In the genomic region with DNA sequence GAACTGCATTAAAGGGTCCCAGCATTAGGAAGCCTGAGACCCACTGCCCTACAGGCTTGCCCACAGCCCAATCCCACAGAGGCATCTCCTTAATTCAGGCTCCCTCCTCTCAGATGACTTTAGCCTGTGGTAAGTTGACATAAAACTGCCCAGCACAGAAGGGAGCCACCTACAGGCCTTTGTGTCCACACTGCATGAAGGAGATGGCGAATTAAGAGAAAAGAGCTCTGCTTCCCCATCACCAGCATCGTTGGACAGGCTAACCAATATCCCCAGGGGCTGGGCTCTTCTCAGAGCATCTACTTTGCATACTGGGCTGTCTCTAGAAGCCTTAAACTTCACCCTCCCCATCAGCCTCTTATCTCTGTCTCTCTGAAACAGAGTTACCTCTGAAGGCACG, we compare ENCODE assay signal across 28 mouse cellular contexts. TPM values are rescaled to one million over a fixed set of nuclear protein-coding genes. Genes with fewer than 3 reads are reported as not detected.
DNase-seq lines count a peak whose midpoint lies in the region; ATAC-seq and TF ChIP-seq lines count a peak whose summit lies in the region.
"Had no signal": no experiment of that assay in that cellular context is flagged by ENCODE, and none has a peak within 500 bp of the region (broad histone marks: within the 10 kb centered on the region; RNA-seq: fewer than 3 reads in every experiment).

No protein-coding gene starts in this region.

- no peak for DNase-seq in gastrocnemius, adult 2 months
- DNase-seq in gastrocnemius, postnatal 36 days = no peak
- DNase-seq in midbrain, postnatal 0 days (ENCODE audit: low spot score) = no peak
- no peak for DNase-seq in midbrain, embryonic 10.5 days (ENCODE audit: low spot score)
- DNase-seq in adrenal gland, postnatal 14 days = no peak
- DNase-seq in frontal cortex, adult 2 months (ENCODE audit: extremely low spot score in 1 of 2, low spot score in 1 of 2) = no peak
- DNase-seq: adrenal gland, adult 2 months; cerebellum, adult 2 months; cerebellum, postnatal 14 days; gastrocnemius, postnatal 25 days; heart, postnatal 4 days; kidney, adult 2 months; kidney, postnatal 4 days; layer of hippocampus, adult 9-11 months; lung, postnatal 10 days; right cerebral cortex, adult 18-20 months had no signal

- H3K27me3 ChIP-seq in intestine, postnatal 0 days (replicated peaks; ENCODE audit: control insufficient read depth, insufficient read depth, low read length) = no peaks in the 10 kb centered on the region
- H3K27me3 ChIP-seq in intestine, embryonic 16.5 days (replicated peaks; ENCODE audit: control insufficient read depth, insufficient read depth, low read length) = no peaks in the 10 kb centered on the region
- no peaks in the 10 kb centered on the region for H3K27me3 ChIP-seq in midbrain, postnatal 0 days (ENCODE audit: insufficient read depth, low read length)
- no peaks in the 10 kb centered on the region for H3K27me3 ChIP-seq in midbrain, embryonic 10.5 days (ENCODE audit: low read depth, poor library complexity, severe bottlenecking)
- H3K27me3 ChIP-seq: forebrain, embryonic 12.5 days; heart, embryonic 15.5 days; limb, embryonic 12.5 days; midbrain, embryonic 15.5 days had no signal

- WGBS in intestine, postnatal 0 days = 52% methylated on average over 3 of the region's 3 CpGs
- 58% methylated on average over 3 of the region's 3 CpGs for WGBS in intestine, embryonic 16.5 days
- WGBS in midbrain, postnatal 0 days = 65% methylated on average over 3 of the region's 3 CpGs
- WGBS in midbrain, embryonic 10.5 days = 54% methylated on average over 3 of the region's 3 CpGs

- peaks cover 11% of the 10 kb centered on the region; the same call in 1 of the 2 replicates for H3K4me1 ChIP-seq in intestine, postnatal 0 days (replicated peaks; ENCODE audit: control insufficient read depth, insufficient read depth, low read length)
- 0 out of 2 replicates have a peak, but pooled peaks cover 4% of the 10 kb centered on the region for H3K4me1 ChIP-seq in intestine, embryonic 16.5 days (ENCODE audit: control insufficient read depth, insufficient read depth, low read length)
- H3K4me1 ChIP-seq in midbrain, postnatal 0 days (ENCODE audit: insufficient read depth, low read length) = no peaks in the 10 kb centered on the region
- H3K4me1 ChIP-seq in midbrain, embryonic 10.5 days = no peaks in the 10 kb centered on the region
- H3K4me1 ChIP-seq: forebrain, embryonic 12.5 days; midbrain, embryonic 15.5 days had no signal

- ATAC-seq in intestine, postnatal 0 days = no peak
- ATAC-seq in intestine, embryonic 16.5 days = no peak
- no peak for ATAC-seq in midbrain, postnatal 0 days (ENCODE audit: low FRiP score)
- ATAC-seq: activated CD4-positive, CD25-positive, alpha-beta regulatory T cell, adult 4 months; inflammation-experienced regulatory T-cells, adult 6 months; midbrain, embryonic 15.5 days had no signal

- no peaks in the 10 kb centered on the region for H3K9me3 ChIP-seq in intestine, postnatal 0 days (ENCODE audit: control insufficient read depth)
- H3K9me3 ChIP-seq in intestine, embryonic 16.5 days (ENCODE audit: control insufficient read depth, low read length) = no peaks in the 10 kb centered on the region
- H3K9me3 ChIP-seq in midbrain, postnatal 0 days (ENCODE audit: low read length) = no peaks in the 10 kb centered on the region
- H3K9me3 ChIP-seq in midbrain, embryonic 10.5 days (replicated peaks) = 0 out of 2 replicates have a peak, but pooled peaks cover 3% of the 10 kb centered on the region
- H3K9me3 ChIP-seq: forebrain, embryonic 12.5 days; heart, embryonic 15.5 days; limb, embryonic 12.5 days; midbrain, embryonic 15.5 days had no signal

- H3K4me3 ChIP-seq in gastrocnemius, adult 2 months = no peak overlapping the region
- H3K4me3 ChIP-seq in intestine, postnatal 0 days (ENCODE audit: low read depth, low read length) = no peak overlapping the region
- H3K4me3 ChIP-seq in intestine, embryonic 16.5 days (ENCODE audit: low read length) = no peak overlapping the region
- H3K4me3 ChIP-seq in midbrain, postnatal 0 days (ENCODE audit: low read depth, low read length) = no peak overlapping the region
- H3K4me3 ChIP-seq in midbrain, embryonic 10.5 days = no peak overlapping the region
- H3K4me3 ChIP-seq: erythroblast, embryonic 14.5 days; forebrain, embryonic 12.5 days; heart, embryonic 15.5 days; limb, embryonic 12.5 days; midbrain, embryonic 15.5 days had no signal

- H3K4me2 ChIP-seq in intestine, postnatal 0 days (replicated peaks; ENCODE audit: low read depth) = no peak overlapping the region; the same call in 1 of the 2 replicates
- H3K4me2 ChIP-seq in intestine, embryonic 16.5 days (ENCODE audit: low read depth, low read length) = no peak overlapping the region
- no peak overlapping the region for H3K4me2 ChIP-seq in midbrain, postnatal 0 days (ENCODE audit: low read depth, low read length, poor library complexity, severe bottlenecking)
- H3K4me2 ChIP-seq: forebrain, embryonic 12.5 days; heart, embryonic 15.5 days; hindbrain, embryonic 14.5 days; limb, embryonic 12.5 days; midbrain, embryonic 15.5 days had no signal

- no peak overlapping the region for H3K9ac ChIP-seq in intestine, postnatal 0 days (ENCODE audit: low read depth, low read length)
- H3K9ac ChIP-seq in intestine, embryonic 16.5 days (ENCODE audit: low read depth, low read length) = no peak overlapping the region
- no peak overlapping the region for H3K9ac ChIP-seq in midbrain, postnatal 0 days (replicated peaks; ENCODE audit: low read length, poor library complexity, severe bottlenecking)
- H3K9ac ChIP-seq: forebrain, embryonic 12.5 days; heart, embryonic 15.5 days; hindbrain, embryonic 14.5 days; limb, embryonic 12.5 days; midbrain, embryonic 15.5 days had no signal

- H3K36me3 ChIP-seq in intestine, postnatal 0 days (ENCODE audit: control insufficient read depth, insufficient read depth) = peaks cover 18% of the 10 kb centered on the region
- no peaks in the 10 kb centered on the region for H3K36me3 ChIP-seq in intestine, embryonic 16.5 days (ENCODE audit: control insufficient read depth, insufficient read depth, low read length)
- peaks cover 25% of the 10 kb centered on the region for H3K36me3 ChIP-seq in midbrain, postnatal 0 days (ENCODE audit: insufficient read depth, low read length)
- H3K36me3 ChIP-seq in midbrain, embryonic 10.5 days = no peaks in the 10 kb centered on the region
- H3K36me3 ChIP-seq: forebrain, embryonic 12.5 days; heart, embryonic 15.5 days; limb, embryonic 12.5 days; midbrain, embryonic 15.5 days had no signal

- no peak overlapping the region for H3K27ac ChIP-seq in gastrocnemius, adult 2 months
- peak overlapping the region; percentile 2; the same call in 1 of the 2 replicates for H3K27ac ChIP-seq in intestine, postnatal 0 days (ENCODE audit: low read depth, low read length)
- H3K27ac ChIP-seq in intestine, embryonic 16.5 days (ENCODE audit: low read length) = no peak overlapping the region
- no peak overlapping the region for H3K27ac ChIP-seq in midbrain, postnatal 0 days (ENCODE audit: low read depth, low read length)
- no peak overlapping the region for H3K27ac ChIP-seq in midbrain, embryonic 10.5 days (replicated peaks)
- H3K27ac ChIP-seq: forebrain, embryonic 12.5 days; heart, embryonic 15.5 days; hindbrain, embryonic 14.5 days; limb, embryonic 12.5 days; macrophage; midbrain, embryonic 15.5 days had no signal

- intact Hi-C loops in gastrocnemius, adult 2 months (cut with DNase I) = no loop called here
- intact Hi-C loops in gastrocnemius, postnatal 36 days (cut with DNase I) = no loop called here

- peak; percentile 16; the same call in 1 of the 2 replicates for TF ChIP-seq CTCF in gastrocnemius, adult 2 months (IDR thresholded peaks at IDR 0.05)
- TF ChIP-seq CTCF in intestine, postnatal 0 days (IDR thresholded peaks at IDR 0.05; ENCODE audit: low read depth) = peak; percentile 65
- 0 out of 2 replicates have a peak, but pooled peaks have one; percentile 20 for TF ChIP-seq CTCF in midbrain, postnatal 0 days (IDR thresholded peaks at IDR 0.05)

RNA-seq across cellular contexts. Expression of gene Cyp2u1, which starts 8.5 kb away (rescaled TPM):
- total RNA-seq in gastrocnemius, adult 2 months (2021) = 10 to 100 TPM; 11.3 to 18.8 TPM
- 10 to 100 TPM; 11.1 to 11.6 TPM for total RNA-seq in gastrocnemius, postnatal 36 days (2021)
- 17.1 and 24.2 TPM in 2 replicates for polyA plus RNA-seq in intestine, postnatal 0 days (2015; fragmentation: Nextera tagmentation; extraction: Ambion mirVana)
- 9.7 and 11.4 TPM in 2 replicates for polyA plus RNA-seq in intestine, embryonic 16.5 days (2015; fragmentation: Nextera tagmentation; extraction: Ambion mirVana)
- total RNA-seq in midbrain, postnatal 0 days (2014; rRNA removed) = 15.2 and 17.6 TPM in 2 replicates
- 14.0 and 14.3 TPM in 2 replicates for polyA plus RNA-seq in midbrain, postnatal 0 days (2015; fragmentation: Nextera tagmentation; extraction: Ambion mirVana)
- 1.2 and 1.8 TPM in 2 replicates for polyA plus RNA-seq in midbrain, embryonic 10.5 days (2016; fragmentation: Nextera tagmentation; extraction: Ambion mirVana)
- total RNA-seq in adrenal gland, postnatal 14 days (2021) = 17.8 and 22.7 TPM in 2 replicates
- polyA plus RNA-seq in frontal cortex, adult 2 months (2012; rRNA removed) = 12.5 and 13.8 TPM in 2 replicates
- total RNA-seq: neutrophil, adult 5-6 weeks had no signal
- polyA plus RNA-seq: erythroblast, embryonic 14.5 days had no signal

RNA-seq across cellular contexts. Expression of gene Hadh, which starts 22.6 kb away (rescaled TPM):
- 100 to 1,000 TPM; 138 to 218 TPM for total RNA-seq in gastrocnemius, adult 2 months (2021)
- total RNA-seq in gastrocnemius, postnatal 36 days (2021) = 100 to 1,000 TPM; 176 to 189 TPM
- polyA plus RNA-seq in intestine, postnatal 0 days (2015; fragmentation: Nextera tagmentation; extraction: Ambion mirVana) = 581 and 642 TPM in 2 replicates
- polyA plus RNA-seq in intestine, embryonic 16.5 days (2015; fragmentation: Nextera tagmentation; extraction: Ambion mirVana) = 369 and 438 TPM in 2 replicates
- total RNA-seq in midbrain, postnatal 0 days (2014; rRNA removed) = 18.9 and 21.5 TPM in 2 replicates
- polyA plus RNA-seq in midbrain, postnatal 0 days (2015; fragmentation: Nextera tagmentation; extraction: Ambion mirVana) = 32.2 and 35.1 TPM in 2 replicates
- 78.5 and 79.3 TPM in 2 replicates for polyA plus RNA-seq in midbrain, embryonic 10.5 days (2016; fragmentation: Nextera tagmentation; extraction: Ambion mirVana)
- total RNA-seq in adrenal gland, postnatal 14 days (2021) = 822 and 851 TPM in 2 replicates
- 40.2 and 40.8 TPM in 2 replicates for polyA plus RNA-seq in frontal cortex, adult 2 months (2012; rRNA removed)
